Mouse (Mus musculus) liver, adult (tissue): ENCODE data around the gene Gskip.

Experiments used
- GATA4 ChIP-seq: IDR thresholded peaks from 2 replicates; pipeline ENCODE4 v1.6.1; 2014; ENCODE audit warnings: mild to moderate bottlenecking, low read length; ENCODE audit not compliant: insufficient replicate concordance

Gene Gskip

DNA sequence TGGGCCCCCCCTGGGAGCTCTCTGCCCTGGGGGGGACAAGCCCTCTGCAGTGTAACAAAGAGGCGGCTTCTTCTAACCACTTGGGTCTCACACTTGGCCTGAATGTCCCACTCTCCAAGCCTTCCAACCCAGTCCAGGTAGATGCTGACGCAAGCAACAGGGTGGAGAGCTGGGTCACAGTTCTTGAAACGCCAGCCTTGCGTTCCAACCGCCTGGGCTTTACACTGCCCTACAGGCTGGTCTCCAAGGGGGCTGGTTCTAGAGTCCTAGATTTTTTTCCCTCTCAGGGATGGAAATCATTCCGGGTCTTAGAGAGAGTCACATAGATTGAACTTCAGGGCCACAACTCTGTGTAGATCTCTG is 51.2 kb downstream of the Gskip start:
- TF ChIP-seq GATA4: no peak

DNA sequence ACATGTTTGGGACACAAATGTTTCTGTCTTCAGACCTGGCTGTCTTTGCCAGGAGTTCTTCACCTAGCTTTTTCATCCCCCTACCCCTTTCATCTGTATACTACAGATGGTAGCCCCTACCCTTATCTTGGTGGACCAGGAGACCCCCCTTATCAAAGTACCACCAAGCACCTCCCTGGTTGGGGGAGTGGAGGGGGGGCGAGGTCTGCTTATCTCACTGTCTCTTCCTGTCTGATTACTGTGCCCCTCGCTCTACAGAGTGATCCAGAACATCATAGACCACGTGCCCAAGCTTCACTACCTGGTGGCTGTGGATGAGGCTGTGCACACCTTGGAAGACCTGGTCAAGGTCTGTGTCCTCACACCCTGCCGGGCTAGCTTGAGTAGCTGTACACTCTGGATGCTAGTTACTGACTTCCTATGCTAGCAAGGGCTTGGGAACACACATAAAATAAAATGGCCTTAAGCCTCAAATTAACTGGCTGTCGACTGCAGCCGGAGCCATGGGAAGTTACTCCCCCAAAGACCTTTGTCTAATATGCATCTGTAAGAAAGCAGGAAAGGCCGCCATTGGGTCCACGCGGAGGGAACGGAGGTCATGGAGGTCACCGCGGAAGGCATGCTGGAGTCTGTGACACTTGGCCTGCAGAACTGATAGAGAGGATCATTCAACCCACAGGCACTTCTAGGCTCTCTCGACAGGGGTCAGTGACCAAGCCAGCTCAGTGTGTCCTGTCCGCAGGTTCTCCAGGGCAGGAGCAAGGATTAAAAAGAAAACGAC is 53.9 kb downstream of the Gskip start:
- no peak for TF ChIP-seq GATA4

DNA sequence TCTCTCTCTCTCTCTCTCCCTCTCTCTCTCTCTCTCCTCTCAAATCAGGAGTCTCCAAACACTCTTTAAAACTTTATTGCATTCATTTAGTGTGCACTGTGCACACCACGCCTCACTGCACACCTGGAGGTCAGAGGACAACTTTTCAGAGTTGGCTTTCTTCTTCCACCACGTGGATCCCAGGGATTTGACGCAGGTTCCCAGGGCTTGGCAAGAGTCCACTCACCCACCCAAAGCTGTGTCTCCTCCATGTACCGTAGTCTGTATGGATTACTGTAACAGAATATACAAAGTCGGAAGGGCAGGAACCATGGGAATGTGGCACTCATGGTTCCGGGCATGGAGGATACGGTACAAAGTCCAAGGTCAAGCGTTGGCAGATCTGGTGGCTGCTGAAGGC is 55.0 kb downstream of the Gskip start:
- TF ChIP-seq GATA4: no peak

DNA sequence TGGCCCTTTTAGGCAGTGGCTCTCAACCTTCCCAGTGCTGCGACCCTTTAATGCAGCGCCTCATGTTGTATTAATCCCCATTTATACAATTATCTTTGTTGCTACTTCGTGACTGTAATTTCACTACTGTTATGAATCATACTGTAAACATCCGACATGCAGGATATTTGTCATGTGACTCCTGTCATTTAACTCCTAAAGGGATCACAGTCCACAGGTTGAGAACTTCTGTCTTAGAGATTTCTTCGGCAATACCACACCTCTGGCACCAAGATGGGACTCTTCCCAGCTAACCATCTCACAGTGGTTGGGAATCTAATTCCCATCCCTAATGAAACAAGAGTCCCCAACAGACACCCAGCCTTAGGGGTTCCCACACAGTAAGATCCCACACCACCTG is 63.5 kb downstream of the Gskip start:
- TF ChIP-seq GATA4: no peak
